Mouse (Mus musculus): Measurements from ENCODE around the gene S100a10. TPM values are rescaled to one million over a fixed set of nuclear protein-coding genes. Genes with fewer than 3 reads are reported as not detected.
A peak's percentile ranks its signal among the peaks of the same experiment; 100 is the strongest.
"Not testable (repeated sequence)": the region's sequence is repeated elsewhere in the genome, so short reads cannot be mapped to it uniquely, and the experiment has no call there.

S100a10 gene
- total RNA-seq, 2 experiments from 2014 or later: 18.7 to 23.6 TPM

- DNase-seq (ENCODE audit: low spot score in 2 of 2): peak; percentile 33 to 44
- no peak overlapping the region for H3K27ac ChIP-seq
- no peak for TF ChIP-seq CTCF (conservative IDR thresholded peaks at IDR 0.05)
- H3K4me3 ChIP-seq: no peak overlapping the region
These were observed 42.5 kb downstream of the S100a10 start for GRCm38 (mm10) chr3:93597221-93597913.

DNA sequence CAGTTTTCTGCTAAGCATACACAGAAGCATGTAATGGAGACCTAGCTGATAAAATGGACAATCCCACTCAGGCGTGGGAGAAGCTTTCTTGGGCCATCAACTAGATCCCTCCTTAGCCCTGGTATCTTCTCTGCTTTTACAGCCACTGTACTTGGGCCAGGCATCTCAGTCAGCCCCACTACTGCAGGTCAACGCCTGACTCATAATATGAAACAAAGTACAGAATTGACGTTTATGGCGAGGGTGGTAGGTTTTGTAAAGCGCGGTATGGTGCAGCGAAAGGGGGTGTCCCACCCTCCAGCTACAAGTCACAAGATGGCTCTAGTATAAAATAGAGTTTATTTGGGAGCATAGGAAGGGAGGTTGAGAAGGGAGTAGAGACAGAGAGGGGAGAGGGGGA lies 43.1 kb downstream of the S100a10 start:
- no peak for TF ChIP-seq CTCF (conservative IDR thresholded peaks at IDR 0.05)
- no peak overlapping the region for H3K4me3 ChIP-seq
- DNase-seq (ENCODE audit: low spot score in 2 of 2): no peak
- no peak overlapping the region for H3K27ac ChIP-seq

DNA sequence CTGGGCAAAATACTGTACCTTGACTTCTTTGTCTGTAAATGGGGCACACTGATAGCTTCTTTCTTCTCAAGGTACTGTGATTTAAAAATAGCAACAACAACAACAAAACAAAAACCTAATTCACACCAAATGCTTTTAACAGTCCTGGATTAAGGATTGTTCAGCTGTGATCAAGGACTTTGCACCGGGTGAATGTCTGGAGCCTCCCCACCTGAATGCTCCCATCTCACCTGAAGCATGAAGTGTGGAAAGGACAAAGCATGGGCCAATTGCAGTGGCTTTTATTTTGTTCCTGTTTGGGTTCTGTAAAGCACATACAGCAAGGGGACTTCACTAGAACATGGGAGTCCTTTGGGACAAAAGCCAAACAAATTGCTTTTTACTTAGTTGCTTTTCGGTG lies 45.3 kb downstream of the S100a10 start:
- Histone ChIP-seq H3K27ac (no peak overlapping the region), H3K4me3 (no peak overlapping the region)
- DNase-seq (ENCODE audit: low spot score in 2 of 2): no peak
- no peak for TF ChIP-seq CTCF (conservative IDR thresholded peaks at IDR 0.05)

DNA sequence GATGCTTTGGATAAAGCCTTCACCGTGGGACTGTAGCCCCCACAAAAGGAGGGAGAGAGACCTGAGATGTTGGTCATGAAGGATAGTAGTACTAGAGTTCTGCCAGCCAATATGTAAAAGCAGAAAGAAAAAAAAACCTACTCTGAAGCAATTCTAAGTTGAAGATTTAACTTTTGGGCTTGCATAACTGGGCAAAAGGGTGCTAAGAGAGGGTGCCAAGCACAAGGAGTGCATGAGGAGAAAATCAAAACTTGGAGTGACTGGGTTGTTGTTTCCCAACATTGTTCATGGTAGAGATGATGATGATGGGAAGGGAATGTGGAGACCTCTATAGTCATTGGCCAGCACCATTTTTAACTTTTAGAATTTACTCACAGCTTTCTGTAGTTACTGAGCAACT lies 47.0 kb downstream of the S100a10 start:
- TF ChIP-seq CTCF (conservative IDR thresholded peaks at IDR 0.05): no peak
- DNase-seq (ENCODE audit: low spot score in 2 of 2): no peak
- Histone ChIP-seq H3K4me3 (no peak overlapping the region), H3K27ac (no peak overlapping the region)

DNA sequence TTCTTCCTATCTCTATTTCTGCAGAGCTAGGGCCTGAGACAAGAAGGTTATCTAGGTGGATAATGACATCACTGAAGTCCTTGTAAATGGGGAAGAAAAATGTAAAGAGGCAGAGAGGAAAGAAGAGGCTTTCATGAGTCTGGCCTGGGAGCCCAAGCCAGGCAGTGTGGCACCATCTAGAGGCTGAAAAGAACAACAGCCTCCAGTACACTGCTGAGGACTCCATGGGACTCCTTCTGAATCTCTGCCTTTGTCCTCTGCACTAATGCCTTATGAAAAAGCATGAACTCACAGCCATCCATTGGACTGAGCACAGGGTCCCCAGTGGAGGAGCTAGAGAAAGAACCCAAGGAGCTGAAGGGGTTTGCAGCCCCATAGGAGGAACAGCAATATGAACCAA lies 54.1 kb downstream of the S100a10 start:
- not testable (repeated sequence) for H3K27ac ChIP-seq, H3K4me3 ChIP-seq
- TF ChIP-seq CTCF (conservative IDR thresholded peaks at IDR 0.05): peak; percentile 80
- DNase-seq (ENCODE audit: low spot score in 2 of 2): peak; percentile 15 to 30

Other genes with a start within 250 kb of the S100a10 start
- not detected for gene Hrnr, start 235.3 kb upstream of the S100a10 start, total RNA-seq (2021)
- gene Rptn, start 161.4 kb upstream of the S100a10 start, total RNA-seq (2021): not detected
- gene Tchh, start 112.8 kb upstream of the S100a10 start, total RNA-seq (2021): 1 to 10 TPM; 1.4 to 1.6 TPM
- gene Tchhl1, start 86.3 kb upstream of the S100a10 start, total RNA-seq (2021): not detected
- 1 to 10 TPM; 6.8 to 7.4 TPM for gene S100a11, start 34.6 kb upstream of the S100a10 start, total RNA-seq (2021)
- not detected for gene Tdpoz2, start 97.6 kb downstream of the S100a10 start, total RNA-seq (2021)
- not detected for gene Tdpoz1, start 121.2 kb downstream of the S100a10 start, total RNA-seq (2021)
- gene Gm37596, start 138.0 kb downstream of the S100a10 start, total RNA-seq (2021): not detected
- not detected for gene Gm5773, start 217.9 kb downstream of the S100a10 start, total RNA-seq (2021)
- gene Tdpoz4, start 241.3 kb downstream of the S100a10 start, total RNA-seq (2021): not detected

All from layer of hippocampus, adult 2 months (tissue).